Mouse (Mus musculus) liver, postnatal 0 days (tissue): ENCODE data around the gene 1700007K13Rik.
"Not testable (repeated sequence)": the region's sequence is repeated elsewhere in the genome, so short reads cannot be mapped to it uniquely, and the experiment has no call there.

Experiments used
- CTCF ChIP-seq: sonication (generic); IDR thresholded peaks from 2 replicates; pipeline ENCODE4 v1.5.1; 2016; ENCODE audit warnings: antibody characterized with exemption, low read depth
- EP300 ChIP-seq: IDR thresholded peaks from 2 replicates; pipeline ENCODE4 v1.6.1; 2016; ENCODE audit warnings: antibody characterized with exemption, low read depth, mild to moderate bottlenecking

GRCm38 (mm10) chr2:28477993-28478392 lies 11.9 kb upstream of the 1700007K13Rik start:
- not testable (repeated sequence) for TF ChIP-seq CTCF, EP300
